Mouse (Mus musculus): ENCODE results near the gene Ncdn. TPM values are rescaled to one million over a fixed set of nuclear protein-coding genes. Genes with fewer than 3 reads are reported as not detected.

Ncdn gene
- polyA plus RNA-seq (2016; fragmentation: Nextera tagmentation; extraction: Ambion mirVana), result 37.5 and 40.9 TPM in 2 replicates

DNA sequence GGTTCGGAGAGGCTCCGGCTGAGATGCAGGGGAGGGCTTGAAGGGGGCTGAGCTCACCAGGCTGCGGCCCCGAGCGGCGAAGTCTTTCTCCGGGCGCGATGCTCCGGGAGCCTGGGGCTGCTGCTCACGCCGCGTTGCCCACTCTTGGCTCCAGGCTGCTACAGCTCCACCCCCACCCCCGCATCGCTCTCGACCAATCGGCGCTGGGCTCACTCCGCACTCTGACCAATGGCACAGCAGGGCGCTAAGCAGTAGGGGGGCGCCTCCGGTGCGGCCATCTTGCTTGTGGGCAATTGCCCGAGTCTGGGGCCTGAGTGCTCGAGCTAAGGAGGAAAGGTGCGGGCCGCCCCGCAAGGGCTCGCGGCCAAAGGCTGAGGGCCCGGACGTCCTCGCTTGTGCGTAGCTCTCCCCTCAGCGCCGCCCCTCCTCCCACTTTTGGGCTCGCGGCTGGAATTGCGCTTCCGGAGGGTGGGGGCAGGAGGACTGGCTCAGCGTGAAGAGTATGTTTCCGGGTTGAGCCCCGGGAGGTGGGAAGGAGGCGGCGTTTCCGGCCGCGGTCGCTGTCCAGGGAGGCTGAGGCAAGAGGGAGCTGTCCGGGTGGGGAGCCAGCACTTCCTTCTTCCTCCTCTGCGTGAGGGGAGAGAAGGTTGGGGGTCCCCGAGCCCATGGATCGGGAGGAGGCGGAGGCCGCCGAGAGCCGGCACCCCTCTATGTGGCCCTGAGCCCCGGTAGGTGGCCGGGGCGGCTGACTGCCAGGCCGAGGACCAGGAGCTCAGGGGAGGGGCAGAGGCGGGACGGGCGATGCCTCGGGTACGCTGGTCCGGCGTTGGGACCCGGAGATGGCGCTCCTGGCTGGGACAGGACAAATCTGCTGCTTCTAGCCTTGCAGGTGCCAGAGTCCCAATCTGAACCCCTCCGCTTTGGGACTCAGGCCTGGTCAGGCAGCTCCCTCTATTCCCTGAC is at the start of gene Ncdn, which contains the start of gene AU040320:
Gene Ncdn, minus strand, starts transcription at position 171 of the 963 bp plus-strand sequence.
Gene AU040320, plus strand, starts transcription at position 277 of the 963 bp plus-strand sequence.
- DNase-seq (ENCODE audit: low spot score), result peak; percentile 99
- under 1% methylated on average over 71 of the region's 71 CpGs for WGBS
- Histone ChIP-seq H3K4me1 (peaks cover 45% of the 10 kb centered on the region), H3K27ac (replicated peaks) (peak within 1 kb of the TSS; percentile 95), H3K4me3 (peak within 1 kb of the TSS; percentile 89), H3K36me3 (replicated peaks) (peaks cover 44% of the 10 kb centered on the region), H3K9me3 (no peaks in the 10 kb centered on the region), H3K27me3 (replicated peaks; ENCODE audit: low read depth, poor library complexity, severe bottlenecking) (no peaks in the 10 kb centered on the region)

DNA sequence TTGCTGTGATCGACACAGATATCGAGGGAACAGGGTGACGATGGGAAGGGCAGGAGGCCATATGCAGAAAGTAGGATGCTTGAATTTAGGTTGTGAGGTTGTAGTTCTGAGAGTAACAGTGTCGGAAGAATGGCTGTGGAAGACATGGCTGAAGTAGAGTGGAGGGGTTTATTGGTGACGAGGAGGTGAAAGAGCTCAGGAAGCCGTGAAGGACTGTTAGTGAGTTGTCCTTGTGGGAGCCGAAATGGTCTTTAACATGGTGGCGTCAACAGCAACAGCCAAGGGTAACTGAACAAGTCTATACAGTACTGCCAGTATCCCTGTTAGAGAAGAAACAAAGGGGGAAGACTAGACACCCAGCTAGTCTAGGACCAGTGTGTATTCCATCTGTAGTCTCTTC is 48.9 kb upstream of the Ncdn start:
- H3K27ac ChIP-seq (replicated peaks), result no peak overlapping the region
- DNase-seq (ENCODE audit: low spot score), result no peak
- H3K27me3 ChIP-seq (replicated peaks; ENCODE audit: low read depth, poor library complexity, severe bottlenecking), result no peaks in the 10 kb centered on the region
- H3K9me3 ChIP-seq, result no peaks in the 10 kb centered on the region
- H3K36me3 ChIP-seq (replicated peaks), result peaks cover 3% of the 10 kb centered on the region; the same call in 1 of the 2 replicates
- H3K4me3 ChIP-seq, result no peak overlapping the region
- H3K4me1 ChIP-seq, result peaks cover 4% of the 10 kb centered on the region; the same call in 1 of the 2 replicates
- 93% methylated on average over 8 of the region's 8 CpGs for WGBS

- WGBS, result 91% methylated on average over 7 of the region's 7 CpGs
- no peaks in the 10 kb centered on the region for H3K9me3 ChIP-seq
These were observed 39.3 kb upstream of the Ncdn start for GRCm38 (mm10) chr4:126792341-126793102.

DNA sequence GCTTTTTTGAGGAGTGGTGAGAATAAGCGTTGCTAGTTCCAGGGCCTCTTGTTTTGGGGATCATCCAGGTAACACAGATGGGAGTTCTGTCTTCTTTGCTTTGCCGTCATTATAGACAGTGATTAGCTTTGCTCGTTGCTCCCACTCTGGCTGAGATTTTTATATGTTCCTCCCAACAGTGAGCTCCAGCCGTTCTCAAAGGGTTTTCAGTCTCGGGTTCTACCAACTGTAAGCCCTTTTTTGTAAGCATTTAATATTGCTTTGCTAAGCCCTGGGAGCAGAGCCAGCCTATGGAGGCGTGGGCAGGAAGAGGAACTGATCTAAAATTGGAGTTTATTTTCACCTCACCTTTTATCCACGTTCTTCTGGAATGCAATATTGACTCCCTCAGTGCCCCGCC is 29.8 kb upstream of the Ncdn start:
- peaks cover 31% of the 10 kb centered on the region for H3K4me1 ChIP-seq
- H3K27me3 ChIP-seq (replicated peaks; ENCODE audit: low read depth, poor library complexity, severe bottlenecking), result no peaks in the 10 kb centered on the region
- no peak for DNase-seq (ENCODE audit: low spot score)
- H3K27ac ChIP-seq (replicated peaks), result no peak overlapping the region
- H3K4me3 ChIP-seq, result no peak overlapping the region
- H3K36me3 ChIP-seq (replicated peaks), result 0 out of 2 replicates have a peak, but pooled peaks cover 5% of the 10 kb centered on the region
- WGBS, result 84% methylated on average over 8 of the region's 8 CpGs
- no peaks in the 10 kb centered on the region for H3K9me3 ChIP-seq

More at GRCm38 (mm10) chr4:126792341-126793102, 39.3 kb upstream of the Ncdn start:
- H3K36me3 ChIP-seq (replicated peaks), result peaks cover 54% of the 10 kb centered on the region
- no peak overlapping the region for H3K27ac ChIP-seq (replicated peaks)
- no peaks in the 10 kb centered on the region for H3K27me3 ChIP-seq (replicated peaks; ENCODE audit: low read depth, poor library complexity, severe bottlenecking)
- H3K4me1 ChIP-seq, result no peaks in the 10 kb centered on the region
- no peak overlapping the region for H3K4me3 ChIP-seq
- no peak for DNase-seq (ENCODE audit: low spot score)

- H3K4me1 ChIP-seq, result peaks cover 31% of the 10 kb centered on the region
- no peaks in the 10 kb centered on the region for H3K9me3 ChIP-seq
- H3K27ac ChIP-seq (replicated peaks), result no peak overlapping the region
- 0 out of 2 replicates have a peak, but pooled peaks cover 4% of the 10 kb centered on the region for H3K36me3 ChIP-seq (replicated peaks)
- no peaks in the 10 kb centered on the region for H3K27me3 ChIP-seq (replicated peaks; ENCODE audit: low read depth, poor library complexity, severe bottlenecking)
- DNase-seq (ENCODE audit: low spot score), result no peak
- WGBS, result 85% methylated on average over 8 of the region's 8 CpGs
- H3K4me3 ChIP-seq, result no peak overlapping the region
These were observed 29.3 kb upstream of the Ncdn start for GRCm38 (mm10) chr4:126782512-126782911.

- DNase-seq (ENCODE audit: low spot score), result no peak
- 0 out of 2 replicates have a peak, but pooled peaks cover under 1% of the 10 kb centered on the region for H3K36me3 ChIP-seq (replicated peaks)
- no peaks in the 10 kb centered on the region for H3K9me3 ChIP-seq
- no peaks in the 10 kb centered on the region for H3K27me3 ChIP-seq (replicated peaks; ENCODE audit: low read depth, poor library complexity, severe bottlenecking)
- 76% methylated on average over 3 of the region's 3 CpGs for WGBS
- H3K27ac ChIP-seq (replicated peaks), result no peak overlapping the region
- peaks cover 31% of the 10 kb centered on the region for H3K4me1 ChIP-seq
- no peak overlapping the region for H3K4me3 ChIP-seq
These were observed 28.6 kb upstream of the Ncdn start for GRCm38 (mm10) chr4:126781871-126782270.

DNA sequence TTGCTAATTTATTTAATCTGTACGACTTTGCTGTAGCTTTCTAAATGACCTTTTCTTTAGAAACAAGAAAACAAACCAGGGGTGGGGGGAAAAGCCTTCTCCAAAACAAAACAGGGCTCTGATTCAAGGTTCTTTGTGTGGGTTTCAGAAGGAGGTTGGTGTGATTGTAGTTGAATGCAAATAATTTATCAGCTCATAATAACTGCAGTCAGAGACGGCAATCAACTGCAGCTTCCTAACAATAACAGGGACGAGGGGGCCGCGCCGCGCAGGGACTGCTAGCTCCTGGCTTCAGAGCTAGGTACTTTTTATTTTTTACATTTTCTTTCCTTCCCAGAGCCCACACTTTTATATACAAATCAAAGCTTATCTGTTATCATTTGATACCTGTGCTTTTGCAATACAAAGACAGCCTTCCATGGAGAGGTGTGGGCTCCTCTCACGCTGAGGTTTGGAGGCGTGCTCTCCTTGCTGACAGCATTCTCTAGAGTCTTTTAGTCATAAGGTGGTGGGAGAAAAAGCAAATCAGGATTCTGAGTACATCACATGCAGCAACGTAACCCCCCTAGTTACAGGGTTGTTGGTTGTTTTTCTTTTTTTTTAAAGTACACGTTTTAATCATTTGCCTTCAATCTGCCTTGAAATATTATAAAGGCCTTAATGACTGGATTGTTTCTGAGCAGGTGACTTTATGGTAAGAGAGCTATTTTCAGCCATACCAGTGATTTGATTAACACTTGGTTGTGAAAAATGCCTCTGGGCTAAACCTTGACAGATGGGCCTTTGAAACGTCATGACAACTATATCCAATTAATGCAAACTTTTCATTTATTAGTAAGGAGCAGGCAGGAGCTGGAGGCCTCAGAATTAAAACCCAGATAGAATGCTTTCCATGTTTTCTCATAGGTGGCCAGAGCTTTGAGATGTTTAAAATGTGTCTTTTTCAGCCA is 26.9 kb upstream of the Ncdn start:
- no peaks in the 10 kb centered on the region for H3K27me3 ChIP-seq (replicated peaks; ENCODE audit: low read depth, poor library complexity, severe bottlenecking)
- H3K27ac ChIP-seq (replicated peaks), result no peak overlapping the region
- H3K36me3 ChIP-seq (replicated peaks), result no peaks in the 10 kb centered on the region
- H3K4me3 ChIP-seq, result no peak overlapping the region
- DNase-seq (ENCODE audit: low spot score), result no peak
- no peaks in the 10 kb centered on the region for H3K9me3 ChIP-seq
- WGBS, result 73% methylated on average over 12 of the region's 12 CpGs
- H3K4me1 ChIP-seq, result peaks cover 31% of the 10 kb centered on the region

GRCm38 (mm10) chr4:126779148-126779581 is 25.9 kb upstream of the Ncdn start:
- H3K27ac ChIP-seq (replicated peaks), result no peak overlapping the region; the same call in 1 of the 2 replicates
- 59% methylated on average over 8 of the region's 8 CpGs for WGBS

DNA sequence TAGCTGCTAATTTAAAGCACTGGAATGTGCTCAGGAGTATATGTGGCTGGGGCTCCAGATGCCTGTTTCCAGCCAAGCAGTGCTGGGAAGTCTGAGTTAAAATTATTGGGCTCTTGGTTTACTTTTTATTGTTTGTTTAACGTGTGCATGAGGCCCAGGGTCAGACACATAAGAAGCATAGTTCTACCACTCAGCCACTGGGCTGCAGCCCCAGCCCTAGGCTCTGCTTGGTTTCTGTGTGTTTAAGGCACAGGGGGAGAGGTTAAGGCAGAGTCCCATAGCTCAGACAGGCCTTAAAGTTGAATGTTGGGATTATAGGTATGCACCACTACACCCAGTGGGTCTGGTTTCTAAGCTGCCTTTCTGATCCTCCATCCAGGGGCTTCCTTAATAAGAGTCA is 21.9 kb upstream of the Ncdn start:
- H3K27me3 ChIP-seq (replicated peaks; ENCODE audit: low read depth, poor library complexity, severe bottlenecking), result no peaks in the 10 kb centered on the region
- no peak for DNase-seq (ENCODE audit: low spot score)
- no peak overlapping the region for H3K27ac ChIP-seq (replicated peaks)
- H3K4me1 ChIP-seq, result peaks cover 15% of the 10 kb centered on the region
- 88% methylated on average over 1 of the region's 1 CpGs for WGBS
- H3K4me3 ChIP-seq, result no peak overlapping the region
- H3K9me3 ChIP-seq, result no peaks in the 10 kb centered on the region
- H3K36me3 ChIP-seq (replicated peaks), result no peaks in the 10 kb centered on the region; the same call in 1 of the 2 replicates

More at GRCm38 (mm10) chr4:126779148-126779581, 25.9 kb upstream of the Ncdn start:
- H3K9me3 ChIP-seq, result no peaks in the 10 kb centered on the region
- no peaks in the 10 kb centered on the region for H3K36me3 ChIP-seq (replicated peaks)
- H3K4me1 ChIP-seq, result peaks cover 31% of the 10 kb centered on the region
- no peak for DNase-seq (ENCODE audit: low spot score)
- H3K27me3 ChIP-seq (replicated peaks; ENCODE audit: low read depth, poor library complexity, severe bottlenecking), result no peaks in the 10 kb centered on the region
- no peak overlapping the region for H3K4me3 ChIP-seq

- Histone ChIP-seq H3K27ac (replicated peaks) (no peak overlapping the region), H3K27me3 (replicated peaks; ENCODE audit: low read depth, poor library complexity, severe bottlenecking) (no peaks in the 10 kb centered on the region), H3K36me3 (replicated peaks) (peaks cover 3% of the 10 kb centered on the region; the same call in 1 of the 2 replicates), H3K4me3 (no peak overlapping the region), H3K4me1 (peaks cover 3% of the 10 kb centered on the region; the same call in 1 of the 2 replicates), H3K9me3 (no peaks in the 10 kb centered on the region)
- WGBS, result 94% methylated on average over 6 of the region's 6 CpGs
- no peak for DNase-seq (ENCODE audit: low spot score)
These were observed 20.6 kb upstream of the Ncdn start for GRCm38 (mm10) chr4:126773871-126774270.

- Histone ChIP-seq H3K27ac (replicated peaks) (no peak overlapping the region), H3K36me3 (replicated peaks) (peaks cover 3% of the 10 kb centered on the region; the same call in 1 of the 2 replicates), H3K4me3 (no peak overlapping the region), H3K9me3 (no peaks in the 10 kb centered on the region), H3K4me1 (no peaks in the 10 kb centered on the region), H3K27me3 (replicated peaks; ENCODE audit: low read depth, poor library complexity, severe bottlenecking) (no peaks in the 10 kb centered on the region)
- 85% methylated on average over 4 of the region's 4 CpGs for WGBS
- no peak for DNase-seq (ENCODE audit: low spot score)
These were observed 17.6 kb upstream of the Ncdn start for GRCm38 (mm10) chr4:126770831-126771230.

Measured in embryonic facial prominence, embryonic 10.5 days (tissue).